Mouse (Mus musculus): ENCODE results near the gene Cfap46. TPM values are rescaled to one million over a fixed set of nuclear protein-coding genes. Genes with fewer than 3 reads are reported as not detected.

Cfap46 gene
- 0.49 and 0.50 TPM in 2 replicates for polyA plus RNA-seq (2016; fragmentation: Nextera tagmentation; extraction: Ambion mirVana)

- no peaks in the 10 kb centered on the region for H3K36me3 ChIP-seq
- H3K4me3 ChIP-seq = peak within 1 kb of the TSS; percentile 47
- H3K4me2 ChIP-seq (replicated peaks) = peak within 1 kb of the TSS; percentile 91
- peaks cover 7% of the 10 kb centered on the region; the same call in 1 of the 2 replicates for H3K27me3 ChIP-seq (replicated peaks)
- ATAC-seq (ENCODE audit: low FRiP score, low read depth) = peak; percentile 91
- H3K9me3 ChIP-seq = no peaks in the 10 kb centered on the region
- no peak within 1 kb of the TSS for H3K27ac ChIP-seq
- peaks cover 8% of the 10 kb centered on the region for H3K4me1 ChIP-seq
- WGBS = 1% methylated on average over 31 of the region's 31 CpGs
- peak within 1 kb of the TSS; percentile 64 for H3K9ac ChIP-seq
Observed at GRCm38 (mm10) chr7:139683706-139684552, at the start of gene Cfap46. Cfap46 (minus strand) TSS chr7:139683817.

DNA sequence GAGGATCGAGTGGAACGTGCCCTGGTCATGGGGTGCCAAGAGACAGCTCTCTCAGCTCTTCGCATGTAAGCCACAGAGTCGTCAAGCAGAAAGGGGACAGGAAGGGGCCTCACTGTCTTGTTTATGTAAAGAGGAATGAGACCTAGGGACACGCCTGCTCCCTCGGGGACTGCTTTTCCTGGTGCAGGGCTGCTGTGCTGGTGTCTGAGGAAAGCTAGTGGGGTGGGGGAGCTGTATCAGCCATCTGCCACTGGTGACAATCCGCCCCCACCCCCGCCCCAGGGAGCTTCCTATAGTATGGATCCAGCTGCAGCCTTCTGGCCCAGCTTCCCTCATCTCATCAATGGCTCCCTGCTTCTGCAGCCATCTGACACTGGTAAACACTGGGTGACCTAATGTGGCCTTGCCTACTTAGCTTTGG, 47.7 kb upstream of the Cfap46 start:
- H3K4me2 ChIP-seq (replicated peaks) = no peak overlapping the region
- WGBS = 39% methylated on average over 8 of the region's 8 CpGs
- no peak overlapping the region for H3K27ac ChIP-seq
- ATAC-seq (ENCODE audit: low FRiP score, low read depth) = no peak
- no peaks in the 10 kb centered on the region for H3K9me3 ChIP-seq
- H3K9ac ChIP-seq = no peak overlapping the region
- no peaks in the 10 kb centered on the region for H3K27me3 ChIP-seq (replicated peaks)
- no peaks in the 10 kb centered on the region for H3K36me3 ChIP-seq
- H3K4me3 ChIP-seq = no peak overlapping the region
- 0 out of 2 replicates have a peak, but pooled peaks cover 9% of the 10 kb centered on the region for H3K4me1 ChIP-seq

GRCm38 (mm10) chr7:139727072-139727471, 43.5 kb upstream of the Cfap46 start:
- H3K9me3 ChIP-seq = no peaks in the 10 kb centered on the region
- WGBS = 40% methylated on average over 3 of the region's 3 CpGs

GRCm38 (mm10) chr7:139725641-139726040, 42.0 kb upstream of the Cfap46 start:
- no peak overlapping the region for H3K27ac ChIP-seq
- H3K4me2 ChIP-seq (replicated peaks) = no peak overlapping the region
- 8% methylated on average over 1 of the region's 1 CpGs for WGBS
- H3K9ac ChIP-seq = no peak overlapping the region
- no peaks in the 10 kb centered on the region for H3K9me3 ChIP-seq
- no peak overlapping the region for H3K4me3 ChIP-seq
- H3K27me3 ChIP-seq (replicated peaks) = no peaks in the 10 kb centered on the region
- H3K36me3 ChIP-seq = no peaks in the 10 kb centered on the region
- ATAC-seq (ENCODE audit: low FRiP score, low read depth) = no peak
- H3K4me1 ChIP-seq = no peaks in the 10 kb centered on the region

More at GRCm38 (mm10) chr7:139727072-139727471, 43.5 kb upstream of the Cfap46 start:
- no peaks in the 10 kb centered on the region for H3K27me3 ChIP-seq (replicated peaks)
- no peak overlapping the region for H3K9ac ChIP-seq
- H3K4me1 ChIP-seq = 0 out of 2 replicates have a peak, but pooled peaks cover 9% of the 10 kb centered on the region
- no peak overlapping the region for H3K4me2 ChIP-seq (replicated peaks)
- H3K36me3 ChIP-seq = no peaks in the 10 kb centered on the region
- H3K27ac ChIP-seq = no peak overlapping the region
- no peak overlapping the region for H3K4me3 ChIP-seq
- no peak for ATAC-seq (ENCODE audit: low FRiP score, low read depth)

- H3K4me2 ChIP-seq (replicated peaks) = no peak overlapping the region
- H3K4me3 ChIP-seq = no peak overlapping the region
- no peaks in the 10 kb centered on the region for H3K4me1 ChIP-seq
- H3K9ac ChIP-seq = no peak overlapping the region
- H3K9me3 ChIP-seq = no peaks in the 10 kb centered on the region
- WGBS = 85% methylated on average over 4 of the region's 4 CpGs
- H3K27ac ChIP-seq = no peak overlapping the region
- no peaks in the 10 kb centered on the region for H3K27me3 ChIP-seq (replicated peaks)
- no peaks in the 10 kb centered on the region for H3K36me3 ChIP-seq
- no peak for ATAC-seq (ENCODE audit: low FRiP score, low read depth)
Observed at GRCm38 (mm10) chr7:139723986-139724385, 40.4 kb upstream of the Cfap46 start.

DNA sequence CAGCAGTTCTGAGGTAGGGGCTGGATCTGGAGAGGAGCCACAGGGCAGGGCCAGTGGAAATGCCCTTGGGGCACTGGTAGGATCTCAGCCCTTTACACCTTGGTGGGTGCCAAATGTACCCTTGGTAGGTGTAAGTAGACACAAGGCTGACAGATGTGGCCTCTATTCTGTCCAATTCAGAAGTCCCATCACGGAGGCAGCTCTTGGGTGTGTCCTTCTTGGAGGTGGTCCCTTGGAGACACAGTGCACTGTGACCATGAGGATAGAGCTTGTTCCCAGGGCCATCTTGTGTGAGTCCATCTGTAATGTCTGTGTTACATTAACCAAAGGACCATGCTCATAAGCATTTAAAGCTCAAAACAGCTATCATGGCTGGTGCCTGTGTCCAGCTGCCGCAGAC, 37.6 kb upstream of the Cfap46 start:
- Histone ChIP-seq H3K4me3 (no peak overlapping the region), H3K36me3 (no peaks in the 10 kb centered on the region), H3K9ac (no peak overlapping the region), H3K27me3 (replicated peaks) (no peaks in the 10 kb centered on the region), H3K4me1 (no peaks in the 10 kb centered on the region), H3K27ac (no peak overlapping the region), H3K9me3 (no peaks in the 10 kb centered on the region), H3K4me2 (replicated peaks) (no peak overlapping the region)
- 92% methylated on average over 2 of the region's 2 CpGs for whole genome bisulfite sequencing
- no peak for ATAC-seq (ENCODE audit: low FRiP score, low read depth)

- Histone ChIP-seq H3K27ac (no peak overlapping the region), H3K9ac (no peak overlapping the region), H3K4me1 (no peaks in the 10 kb centered on the region), H3K4me3 (no peak overlapping the region), H3K36me3 (no peaks in the 10 kb centered on the region), H3K4me2 (replicated peaks) (no peak overlapping the region), H3K27me3 (replicated peaks) (no peaks in the 10 kb centered on the region), H3K9me3 (no peaks in the 10 kb centered on the region)
- ATAC-seq (ENCODE audit: low FRiP score, low read depth) = no peak
- WGBS = 84% methylated on average over 8 of the region's 8 CpGs
Observed at GRCm38 (mm10) chr7:139717781-139718180, 34.2 kb upstream of the Cfap46 start.

- Histone ChIP-seq H3K9ac (no peak overlapping the region), H3K4me2 (replicated peaks) (no peak overlapping the region), H3K4me3 (no peak overlapping the region), H3K27ac (no peak overlapping the region), H3K27me3 (replicated peaks) (no peaks in the 10 kb centered on the region), H3K4me1 (no peaks in the 10 kb centered on the region), H3K9me3 (no peaks in the 10 kb centered on the region), H3K36me3 (no peaks in the 10 kb centered on the region)
- ATAC-seq (ENCODE audit: low FRiP score, low read depth) = no peak
Observed at GRCm38 (mm10) chr7:139711821-139712220, 28.2 kb upstream of the Cfap46 start.

DNA sequence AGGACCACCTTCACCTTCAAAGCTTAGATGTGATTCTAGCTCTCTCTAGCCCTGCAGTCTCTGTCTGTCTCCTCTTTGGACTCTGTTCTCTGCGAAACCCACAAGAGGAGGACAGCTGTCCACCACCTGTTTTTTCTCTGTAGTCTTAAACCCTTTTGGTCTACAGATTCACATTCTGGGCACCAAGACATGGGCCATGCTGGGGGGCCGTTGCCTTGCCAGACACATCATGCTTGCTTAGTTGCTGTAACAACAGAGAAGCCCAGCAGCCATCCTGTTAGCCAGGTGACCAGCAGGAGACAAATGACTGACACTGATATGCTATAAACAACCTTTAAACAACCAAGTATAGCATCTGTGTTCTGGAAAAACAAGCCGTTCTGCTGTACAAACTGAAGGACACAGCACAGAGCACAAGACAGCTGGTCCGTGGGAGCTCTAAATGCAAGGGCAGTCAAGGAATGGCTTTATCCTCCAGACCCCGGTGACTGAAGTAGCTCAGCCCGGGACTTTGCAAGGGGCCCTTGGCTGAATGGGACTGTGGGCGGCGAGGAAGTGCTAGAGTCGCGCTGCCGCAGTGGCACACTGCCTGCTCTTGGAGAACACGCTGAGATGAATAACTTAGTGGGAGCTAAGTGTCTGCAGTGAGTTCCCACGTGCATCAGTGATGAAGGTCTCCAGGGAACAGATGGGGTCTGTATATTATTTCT, 22.9 kb upstream of the Cfap46 start:
- H3K4me1 ChIP-seq = no peaks in the 10 kb centered on the region
- ATAC-seq (ENCODE audit: low FRiP score, low read depth) = no peak
- no peaks in the 10 kb centered on the region for H3K9me3 ChIP-seq
- H3K27me3 ChIP-seq (replicated peaks) = no peaks in the 10 kb centered on the region
- no peak overlapping the region for H3K4me2 ChIP-seq (replicated peaks)
- H3K27ac ChIP-seq = no peak overlapping the region
- H3K4me3 ChIP-seq = no peak overlapping the region
- 38% methylated on average over 13 of the region's 13 CpGs for WGBS
- H3K9ac ChIP-seq = no peak overlapping the region
- H3K36me3 ChIP-seq = no peaks in the 10 kb centered on the region

- no peak overlapping the region for H3K4me3 ChIP-seq
- H3K9me3 ChIP-seq = no peaks in the 10 kb centered on the region
- H3K9ac ChIP-seq = no peak overlapping the region
- no peaks in the 10 kb centered on the region for H3K4me1 ChIP-seq
- no peak overlapping the region for H3K27ac ChIP-seq
- no peak overlapping the region for H3K4me2 ChIP-seq (replicated peaks)
- H3K36me3 ChIP-seq = no peaks in the 10 kb centered on the region
- ATAC-seq (ENCODE audit: low FRiP score, low read depth) = no peak
- WGBS = 96% methylated on average over 8 of the region's 8 CpGs
- no peaks in the 10 kb centered on the region for H3K27me3 ChIP-seq (replicated peaks)
Observed at GRCm38 (mm10) chr7:139705781-139706180, 22.2 kb upstream of the Cfap46 start.

DNA sequence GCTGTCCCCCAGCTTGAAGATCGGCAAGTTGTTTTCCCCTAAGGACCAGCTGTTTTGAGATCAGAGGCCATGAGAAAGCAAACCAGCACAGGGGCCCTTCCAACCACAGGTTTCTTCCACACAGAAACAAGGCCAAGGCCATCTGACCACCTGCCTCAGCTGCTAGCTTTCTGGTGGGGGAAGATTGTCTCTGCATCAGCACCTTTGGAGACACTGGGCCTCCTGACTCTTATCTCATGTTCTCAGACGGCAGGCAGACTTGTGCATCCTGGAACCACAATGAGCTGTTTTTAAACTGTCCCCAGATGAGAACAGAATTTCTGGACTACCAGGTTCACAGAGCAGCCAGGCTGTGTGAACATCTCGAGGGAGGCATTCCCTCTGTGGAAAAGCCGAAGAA, 21.5 kb upstream of the Cfap46 start:
- no peak for ATAC-seq (ENCODE audit: low FRiP score, low read depth)
- Histone ChIP-seq H3K36me3 (no peaks in the 10 kb centered on the region), H3K4me1 (no peaks in the 10 kb centered on the region), H3K4me3 (no peak overlapping the region), H3K9ac (no peak overlapping the region), H3K27ac (no peak overlapping the region), H3K27me3 (replicated peaks) (no peaks in the 10 kb centered on the region), H3K9me3 (no peaks in the 10 kb centered on the region), H3K4me2 (replicated peaks) (no peak overlapping the region)
- 85% methylated on average over 4 of the region's 4 CpGs for WGBS

- Histone ChIP-seq H3K4me3 (no peak overlapping the region), H3K36me3 (no peaks in the 10 kb centered on the region), H3K27ac (no peak overlapping the region), H3K4me1 (no peaks in the 10 kb centered on the region), H3K9ac (no peak overlapping the region), H3K9me3 (no peaks in the 10 kb centered on the region), H3K4me2 (replicated peaks) (no peak overlapping the region), H3K27me3 (replicated peaks) (no peaks in the 10 kb centered on the region)
- ATAC-seq (ENCODE audit: low FRiP score, low read depth) = no peak
- WGBS = 25% methylated on average over 2 of the region's 2 CpGs
Observed at GRCm38 (mm10) chr7:139703826-139704199, 20.2 kb upstream of the Cfap46 start.
